Mouse (Mus musculus): Measurements from ENCODE around the gene Slc16a2.

GRCm38 (mm10) chrX:103820307-103821194 lies 1.2 kb downstream of the Slc16a2 start:
- no peak for TF ChIP-seq CTCF (IDR thresholded peaks at IDR 0.05; ENCODE audit: low read depth, low read length)
- no peak for TF ChIP-seq POLR2A (IDR thresholded peaks at IDR 0.05; ENCODE audit: insufficient read depth, low read length)
